Mouse (Mus musculus) kidney, postnatal 25 days (tissue): ENCODE data around the gene Olfm1.

ENCODE experiments used
- DNase-seq, 2 experiments: peaks; one replicate each; pipeline ENCODE4 v3.0.0; 2021; ENCODE audit warnings: mixed read lengths in 2 of 2

Gene Olfm1

DNA sequence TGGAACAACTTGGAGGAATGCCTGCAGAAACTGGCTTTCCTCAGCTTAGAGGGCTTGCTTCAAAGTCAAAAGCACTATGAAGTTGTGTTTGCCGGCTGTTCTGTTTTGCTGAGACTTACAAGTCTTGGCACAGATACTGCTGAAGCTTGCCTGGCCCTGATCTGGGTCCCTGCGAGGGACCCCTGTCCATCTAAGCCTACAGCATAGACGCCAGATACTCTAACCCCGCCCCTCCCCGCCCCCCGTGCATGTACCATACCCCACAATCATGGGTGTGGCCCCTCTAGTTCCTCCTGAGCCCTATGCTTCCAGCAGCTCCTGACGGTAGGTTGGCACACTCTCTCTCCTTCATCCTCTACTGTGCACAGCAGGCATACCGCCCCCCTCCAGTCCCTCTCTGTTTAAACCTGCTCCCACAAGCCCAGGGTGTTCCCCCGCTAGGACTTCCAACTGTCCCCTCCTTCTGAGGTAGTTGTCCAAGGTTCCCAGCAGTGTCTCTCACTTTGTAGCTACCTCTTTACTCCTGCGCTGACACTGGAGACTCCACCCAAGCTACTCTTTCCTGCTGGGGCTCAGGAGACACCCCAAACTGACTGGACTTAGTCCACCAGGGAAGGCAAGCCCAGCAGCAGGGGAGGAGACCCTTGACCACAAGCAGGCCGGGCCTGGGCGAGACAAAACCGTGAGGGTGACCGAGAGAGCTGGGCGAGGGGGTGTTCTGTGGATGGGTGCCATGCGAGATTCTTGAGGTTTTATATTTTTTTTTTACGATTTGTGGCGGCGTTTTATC lies 12.1 kb downstream of the Olfm1 start:
- no peak for DNase-seq

DNA sequence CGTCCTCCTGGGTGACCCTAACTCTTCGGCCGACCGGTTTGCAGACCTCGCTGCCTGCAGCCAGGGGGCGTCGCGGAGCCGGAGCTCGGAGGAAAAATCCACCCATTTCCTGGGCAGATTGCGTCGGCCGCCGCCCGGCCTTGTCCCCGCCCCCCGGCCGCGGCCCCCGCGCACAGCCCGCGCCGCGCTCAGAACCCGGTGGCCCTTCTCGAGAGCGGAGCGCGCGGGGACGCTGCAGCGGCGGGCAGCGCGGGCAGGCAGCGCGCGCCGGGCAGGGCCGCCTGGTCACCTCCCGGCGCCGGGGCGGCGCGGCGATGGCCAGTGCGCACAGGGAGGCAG lies 12.6 kb downstream of the Olfm1 start:
- DNase-seq: peak; percentile 81 to 83

DNA sequence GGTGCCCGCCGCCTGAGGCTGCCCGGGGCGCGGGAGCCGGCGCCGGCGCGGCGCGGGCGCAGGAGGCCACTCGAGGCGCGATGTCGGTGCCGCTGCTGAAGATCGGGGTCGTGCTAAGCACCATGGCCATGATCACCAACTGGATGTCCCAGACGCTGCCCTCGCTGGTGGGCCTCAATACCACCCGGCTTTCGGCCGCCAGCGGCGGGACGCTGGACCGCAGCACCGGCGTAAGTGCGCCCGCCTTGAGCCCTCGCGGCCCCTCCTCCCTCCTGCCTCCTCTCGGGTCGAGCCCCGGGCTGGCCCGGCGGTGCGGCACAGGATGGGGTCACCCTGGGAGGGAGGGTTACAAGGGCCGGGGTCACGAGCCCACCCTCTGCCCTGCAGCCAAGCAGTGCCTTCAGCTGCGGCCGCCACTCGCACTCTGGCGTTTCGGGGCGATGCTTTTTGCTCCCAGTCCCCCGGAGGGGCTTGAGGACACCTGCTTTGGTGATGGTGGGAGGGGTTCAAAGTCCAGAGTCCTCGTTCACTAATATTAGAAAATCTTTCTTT lies 13.2 kb downstream of the Olfm1 start:
- no peak for DNase-seq

DNA sequence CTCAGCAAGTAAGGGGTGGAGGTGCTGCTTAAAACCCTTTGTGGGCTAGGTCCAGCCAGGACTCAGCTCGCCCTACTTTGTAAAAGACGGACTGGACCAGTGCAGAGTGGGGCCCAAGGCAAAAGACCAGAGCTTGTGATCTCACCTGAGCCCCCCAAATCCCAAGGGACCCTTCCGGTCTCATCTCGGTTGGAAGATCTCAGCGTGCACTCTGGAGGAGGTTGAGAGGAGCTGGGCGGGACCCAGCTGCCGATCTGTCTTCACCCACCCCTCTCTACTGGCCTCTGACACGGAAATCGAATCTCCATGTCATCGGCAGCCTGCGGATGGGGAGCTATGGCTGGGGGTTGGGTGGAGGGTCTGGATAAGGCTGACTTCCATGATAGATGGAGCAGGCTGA lies 13.7 kb downstream of the Olfm1 start:
- no peak for DNase-seq

DNA sequence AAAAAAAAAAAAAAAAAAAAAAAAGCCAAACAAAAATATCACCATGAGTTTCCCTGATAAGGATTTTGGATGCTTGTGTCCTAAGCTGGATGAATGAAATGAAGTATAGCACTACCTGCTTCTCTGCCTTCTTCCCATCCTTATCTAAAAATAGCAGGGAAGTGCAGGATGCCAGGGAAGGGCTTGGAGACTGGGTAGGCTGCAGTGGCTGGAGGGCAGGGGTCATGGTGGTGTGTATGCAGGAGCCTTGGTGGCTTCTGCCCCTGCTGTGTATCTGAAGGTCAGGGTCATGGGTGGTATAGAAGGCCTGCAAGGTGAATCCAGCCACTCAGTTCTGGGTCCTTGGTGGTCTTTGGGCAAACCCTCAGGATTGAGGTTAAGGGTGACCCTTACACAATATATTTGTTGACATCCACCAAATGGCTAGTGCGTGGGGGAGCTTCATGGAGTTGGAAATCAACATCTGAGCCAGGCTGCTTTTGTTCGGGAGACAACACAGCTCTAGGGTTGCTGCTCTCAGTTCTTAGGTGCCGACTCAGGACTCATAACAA lies 14.5 kb downstream of the Olfm1 start:
- DNase-seq: no peak

DNA sequence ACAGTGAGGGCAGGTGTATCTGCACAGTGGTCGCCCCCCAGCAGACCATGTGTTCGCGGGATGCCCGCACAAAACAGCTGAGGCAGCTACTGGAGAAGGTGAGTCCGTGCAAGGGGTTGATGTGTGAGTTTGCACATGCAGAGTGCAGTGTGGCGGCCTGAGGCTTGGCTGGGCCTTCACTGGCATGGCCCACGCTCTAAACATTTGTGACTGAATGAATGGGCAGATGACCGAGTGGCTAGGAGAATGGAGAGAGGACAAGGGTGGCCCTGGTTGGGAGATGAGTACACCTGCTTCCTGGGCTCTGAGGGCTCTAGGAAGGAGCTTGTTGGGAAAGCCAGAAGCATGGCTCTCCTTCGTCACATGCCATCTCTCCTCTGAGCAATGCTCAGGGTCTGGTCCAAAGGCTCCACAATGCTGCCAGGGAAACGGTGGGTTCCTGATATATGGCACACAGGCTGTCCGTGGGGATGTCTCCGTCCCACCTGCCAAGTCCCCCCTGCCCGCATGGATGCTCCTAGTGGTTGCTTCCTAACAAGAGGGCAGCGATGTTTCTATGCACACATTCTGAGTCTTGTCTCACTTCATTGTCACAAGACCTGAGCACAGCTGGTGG lies 15.4 kb downstream of the Olfm1 start:
- DNase-seq: no peak

DNA sequence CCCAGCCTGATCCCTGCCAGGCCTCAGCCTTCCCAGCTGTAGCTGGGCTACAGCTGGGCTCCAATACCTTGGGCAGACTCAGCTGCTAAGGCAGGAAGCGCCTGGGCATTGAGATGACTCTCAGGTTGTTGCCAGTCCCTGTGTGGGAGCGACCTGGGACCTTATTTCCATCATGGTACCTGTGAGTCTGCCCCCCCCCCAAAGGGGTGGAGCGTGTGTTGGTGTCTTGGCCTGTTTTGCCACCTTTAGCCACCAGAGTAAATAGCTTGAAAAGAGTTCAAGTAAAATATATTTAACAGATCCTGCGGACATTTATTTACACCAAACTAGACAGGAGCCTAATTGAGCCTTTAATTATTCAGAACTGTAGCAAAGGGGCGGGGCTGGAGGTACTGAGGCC lies 16.4 kb downstream of the Olfm1 start:
- DNase-seq: no peak

DNA sequence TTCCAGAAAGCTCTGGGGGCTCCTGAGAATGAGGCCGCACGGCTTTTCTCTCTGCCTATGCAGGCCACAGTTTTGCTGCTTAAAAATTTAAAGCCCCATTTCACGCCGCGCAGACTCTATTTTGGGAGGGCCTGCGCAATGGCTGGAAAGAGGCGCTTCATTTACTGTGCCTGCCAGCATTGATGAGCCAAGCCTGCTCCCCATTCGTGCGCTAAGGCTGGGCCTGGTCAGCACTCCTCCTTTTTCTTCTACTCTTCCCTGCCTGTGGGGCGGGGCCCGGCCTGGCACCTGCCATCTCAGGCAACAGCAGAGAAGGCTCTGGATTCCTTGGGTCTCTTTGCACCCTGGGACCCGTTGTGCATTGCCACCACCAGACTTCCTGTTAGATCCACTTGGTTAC lies 16.9 kb downstream of the Olfm1 start:
- no peak for DNase-seq

DNA sequence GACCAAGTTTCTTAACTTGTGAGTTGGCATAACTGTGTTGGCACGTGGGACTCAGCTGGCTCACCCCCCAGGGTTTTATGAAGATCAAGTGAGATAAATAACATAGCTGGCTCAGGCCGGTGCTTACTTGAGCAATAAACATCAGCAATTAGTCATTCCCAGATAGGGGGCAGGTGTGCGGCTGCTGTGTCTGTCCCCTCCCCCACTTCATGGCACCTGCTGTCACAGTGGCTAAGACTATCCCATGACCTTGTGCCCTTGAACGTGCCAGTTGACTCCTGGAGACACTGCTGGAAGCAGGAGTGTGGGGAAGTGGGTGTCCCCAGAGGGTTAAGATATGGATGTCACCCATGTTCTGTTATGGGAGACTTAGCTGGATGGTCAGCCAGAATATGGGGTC lies 17.5 kb downstream of the Olfm1 start:
- DNase-seq: no peak

DNA sequence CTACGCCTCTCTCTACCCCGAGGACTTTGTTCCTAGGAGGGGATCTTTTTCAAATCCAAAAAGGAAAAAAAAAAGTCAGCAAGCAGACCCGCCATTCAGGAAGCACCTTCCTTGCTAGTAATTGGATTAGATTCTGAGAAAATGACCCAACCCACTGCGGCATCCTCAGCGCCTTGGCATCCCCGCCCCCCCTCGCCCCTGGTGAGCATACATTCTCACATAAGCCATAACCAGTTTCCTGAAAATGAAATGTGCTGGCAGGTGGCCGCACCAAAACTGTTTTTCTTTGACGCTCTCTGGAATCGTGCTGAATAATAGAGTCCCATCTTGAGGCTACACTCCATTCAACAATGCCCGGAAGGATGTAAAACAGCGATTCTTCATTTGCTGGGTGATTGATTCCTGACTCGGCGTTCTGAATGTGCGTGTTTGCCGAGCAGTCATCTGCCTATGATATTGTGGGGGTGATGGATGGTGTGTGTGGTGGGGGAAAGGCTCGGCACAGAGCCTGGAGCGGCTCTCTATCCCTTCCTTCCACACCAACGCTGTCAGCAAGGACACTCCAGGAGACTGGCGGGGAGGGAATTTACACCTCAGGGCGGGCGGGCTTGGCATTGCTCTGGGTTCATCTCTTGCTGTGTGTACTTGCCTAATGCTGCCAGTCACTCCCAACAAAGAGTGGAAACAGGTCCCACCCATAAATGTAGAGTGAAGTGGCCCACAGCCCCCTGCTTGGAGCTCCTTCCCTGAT lies 18.9 kb downstream of the Olfm1 start:
- DNase-seq: peak in 1 of 2 experiments; percentile 45

DNA sequence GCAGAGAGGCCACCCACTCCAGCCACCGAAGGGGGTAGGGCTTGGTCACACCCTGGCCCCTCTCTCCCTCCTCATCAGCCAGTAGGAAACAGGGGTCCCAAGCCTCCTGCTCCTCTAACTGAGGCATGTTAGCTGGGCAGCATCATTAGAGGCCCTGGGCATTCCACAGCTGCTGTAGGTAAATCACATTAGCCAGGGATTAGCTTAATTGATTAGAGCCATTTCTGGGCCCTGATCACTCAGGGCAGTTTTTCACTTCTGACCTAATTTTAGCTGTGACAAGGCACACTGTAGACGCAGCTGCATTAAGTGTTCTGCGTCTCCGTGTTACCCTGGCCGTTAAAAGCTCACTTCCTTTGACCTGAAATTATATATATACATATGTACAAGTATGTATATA lies 20.1 kb downstream of the Olfm1 start:
- DNase-seq: no peak

DNA sequence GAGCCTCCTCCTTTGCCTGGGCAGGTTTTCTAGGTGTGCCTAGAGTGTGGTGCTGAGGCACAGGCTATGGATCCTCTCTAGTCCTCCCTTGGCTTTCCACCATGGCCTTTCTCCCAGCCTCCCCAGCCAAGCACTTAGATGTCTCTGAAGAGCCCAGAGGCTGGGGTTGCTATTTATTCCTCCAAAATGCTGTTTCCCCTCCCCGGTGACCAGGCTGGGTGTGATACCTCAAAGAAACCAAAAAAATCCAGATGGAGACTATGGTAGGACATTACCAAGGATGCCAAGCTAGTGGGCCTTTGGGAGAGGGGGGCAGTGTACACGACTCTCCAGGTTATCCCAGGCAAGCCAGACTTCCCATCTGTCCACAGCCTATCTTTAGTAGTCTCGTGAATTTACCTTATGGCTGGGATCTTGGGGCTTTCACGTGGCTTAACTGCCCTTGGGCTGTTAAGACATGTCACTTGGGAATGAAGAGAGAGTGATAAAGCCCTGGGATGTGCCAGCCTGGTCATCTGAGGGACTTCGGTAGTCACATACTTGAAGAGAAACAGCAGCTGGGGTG lies 23.5 kb downstream of the Olfm1 start:
- no peak for DNase-seq

DNA sequence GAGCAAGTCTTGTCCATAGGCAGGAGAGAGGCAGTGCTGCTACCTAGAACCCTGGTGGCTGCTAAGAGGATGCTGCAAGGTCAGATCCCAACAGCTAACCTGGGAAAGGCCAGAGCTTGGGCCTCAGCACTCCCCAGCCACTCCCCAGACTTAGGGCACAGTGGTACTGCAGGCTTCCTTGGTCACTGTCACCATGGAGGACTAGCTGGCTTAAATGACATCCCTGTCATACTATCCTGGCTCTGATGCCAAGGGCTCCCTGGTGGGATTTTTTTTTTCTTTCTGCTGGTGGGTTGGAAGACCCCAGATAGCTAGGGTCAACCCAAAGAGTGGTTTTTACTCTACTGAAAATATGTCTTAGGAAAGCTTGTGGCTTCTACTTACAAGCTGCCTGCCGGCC lies 25.0 kb downstream of the Olfm1 start:
- no peak for DNase-seq

DNA sequence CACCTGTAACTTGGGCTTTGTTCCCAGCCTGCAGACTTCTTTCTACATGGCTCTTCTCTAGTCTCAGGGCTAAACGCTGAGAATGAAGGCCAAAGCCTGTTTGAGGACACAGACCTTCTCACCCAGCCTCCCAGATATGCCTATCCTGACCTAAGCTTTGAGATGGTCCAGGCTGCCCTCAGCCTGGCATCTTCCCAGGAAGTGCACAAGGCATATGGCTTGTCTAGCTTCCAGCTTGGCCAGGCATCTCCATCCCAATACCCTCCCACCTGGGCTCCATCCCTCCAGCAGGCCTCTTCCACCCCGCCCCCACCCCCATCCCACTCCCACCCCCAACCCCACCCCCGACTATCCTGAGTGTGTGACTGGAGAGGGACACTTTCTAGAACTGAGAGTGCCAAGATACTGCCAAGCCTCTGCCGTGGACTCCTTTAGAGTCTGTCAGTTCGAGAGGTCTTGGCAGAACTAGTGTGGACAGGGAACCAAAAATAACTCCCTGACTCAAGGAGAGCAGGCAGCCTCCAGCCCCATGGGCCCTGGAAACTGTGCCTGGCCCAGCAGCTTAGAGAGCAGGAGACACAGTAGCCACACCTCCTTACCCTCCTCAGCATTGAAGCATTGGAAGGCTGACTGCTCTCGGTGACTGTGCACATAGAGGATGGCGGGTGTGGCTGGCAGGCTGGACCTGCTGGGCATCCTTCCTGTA lies 26.0 kb downstream of the Olfm1 start:
- DNase-seq: no peak

DNA sequence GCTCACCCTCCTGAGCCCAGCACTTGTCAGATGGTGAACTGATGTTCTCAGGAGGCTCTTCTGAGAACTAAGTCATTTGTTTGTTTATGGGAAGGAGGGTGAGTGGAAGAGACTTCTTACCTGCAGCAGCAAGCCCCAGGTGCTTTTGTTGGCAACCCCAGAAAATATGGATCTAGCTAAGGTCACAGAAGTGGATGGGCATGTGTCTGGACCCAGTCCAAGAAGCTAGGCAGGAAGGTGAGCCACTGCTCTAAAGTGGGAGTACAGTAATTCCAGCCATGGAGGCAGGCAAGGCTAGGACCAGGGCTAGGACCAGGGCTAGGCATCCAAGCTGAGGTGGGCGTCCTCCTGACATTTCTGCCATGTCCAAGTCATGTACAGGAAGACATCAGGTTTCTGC lies 26.8 kb downstream of the Olfm1 start:
- no peak for DNase-seq

DNA sequence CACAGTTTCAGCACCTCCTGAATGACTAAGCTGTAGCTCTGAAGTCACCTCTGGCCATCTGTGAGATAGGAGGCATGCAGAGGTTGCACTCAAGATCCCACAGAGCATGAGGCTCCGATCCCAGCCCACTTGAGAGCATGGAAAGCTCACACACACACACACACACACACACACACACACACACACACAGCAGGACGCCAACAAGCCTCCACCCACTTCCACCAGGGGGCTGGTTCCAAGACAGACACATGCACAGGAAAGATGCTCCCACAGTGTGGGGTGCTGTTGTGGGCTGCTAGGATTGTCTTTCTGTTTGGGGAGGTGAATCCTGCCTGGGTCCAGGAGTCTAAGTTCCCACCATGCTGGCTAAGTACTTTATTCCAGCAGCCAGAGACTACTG lies 29.0 kb downstream of the Olfm1 start:
- DNase-seq: no peak

DNA sequence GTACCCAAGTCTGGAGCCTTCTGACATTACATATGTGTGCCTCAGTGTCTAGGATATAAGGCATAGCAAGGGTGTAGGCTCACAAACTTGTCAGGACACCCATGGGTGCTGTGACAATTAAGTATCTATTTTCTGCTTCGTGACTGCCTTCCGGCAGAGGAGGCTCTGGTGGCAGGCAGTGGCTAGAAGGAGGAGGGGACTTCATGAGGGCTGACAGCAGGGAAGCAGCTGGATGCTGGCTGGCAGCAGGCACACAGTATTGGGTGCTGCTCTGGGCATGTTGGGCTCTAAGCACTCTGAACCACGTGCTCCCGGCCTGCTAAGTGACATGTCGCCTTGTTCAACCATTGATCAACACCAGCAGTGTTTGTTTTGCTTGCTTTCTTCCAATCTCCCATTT lies 32.0 kb downstream of the Olfm1 start:
- DNase-seq: no peak

DNA sequence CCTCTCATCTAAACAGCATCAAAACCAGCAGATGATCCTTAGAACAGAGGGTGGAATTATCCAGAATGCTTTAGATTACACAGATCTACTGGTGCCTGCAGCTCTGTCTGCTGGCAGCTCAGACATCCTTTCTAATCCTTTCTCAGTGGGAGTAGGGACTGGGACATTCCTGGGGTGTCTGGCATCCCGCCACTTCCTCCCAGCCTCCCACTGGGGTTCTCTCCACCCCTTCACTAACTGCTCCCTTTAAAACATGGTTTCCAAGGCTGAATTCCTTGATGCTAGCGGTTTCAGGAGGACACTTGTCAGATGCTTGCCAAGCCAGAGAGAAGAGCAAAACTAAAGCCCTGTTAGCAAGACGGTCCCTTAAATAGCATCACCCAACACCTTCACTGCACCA lies 33.1 kb downstream of the Olfm1 start:
- peak in 1 of 2 experiments; percentile 27 for DNase-seq

DNA sequence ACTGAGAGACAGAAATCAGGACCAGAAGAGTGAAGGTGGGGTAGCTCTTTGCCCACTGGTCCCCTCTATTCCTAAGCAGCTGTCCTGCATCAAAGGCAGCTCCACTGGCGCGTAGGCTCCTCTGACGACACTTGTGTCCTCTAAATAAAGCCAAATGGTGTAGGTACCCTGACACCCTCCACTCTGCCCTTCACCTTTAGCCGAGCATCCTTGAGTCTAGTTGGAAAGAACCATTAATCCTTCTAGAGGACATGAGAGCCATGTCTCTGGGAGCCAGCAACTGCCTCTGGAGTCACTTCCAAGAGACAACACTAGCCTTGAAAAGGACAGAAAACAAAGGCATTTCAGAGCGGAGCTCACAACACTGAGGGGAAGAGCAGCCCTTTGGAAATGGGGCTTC lies 34.2 kb downstream of the Olfm1 start:
- DNase-seq: no peak

DNA sequence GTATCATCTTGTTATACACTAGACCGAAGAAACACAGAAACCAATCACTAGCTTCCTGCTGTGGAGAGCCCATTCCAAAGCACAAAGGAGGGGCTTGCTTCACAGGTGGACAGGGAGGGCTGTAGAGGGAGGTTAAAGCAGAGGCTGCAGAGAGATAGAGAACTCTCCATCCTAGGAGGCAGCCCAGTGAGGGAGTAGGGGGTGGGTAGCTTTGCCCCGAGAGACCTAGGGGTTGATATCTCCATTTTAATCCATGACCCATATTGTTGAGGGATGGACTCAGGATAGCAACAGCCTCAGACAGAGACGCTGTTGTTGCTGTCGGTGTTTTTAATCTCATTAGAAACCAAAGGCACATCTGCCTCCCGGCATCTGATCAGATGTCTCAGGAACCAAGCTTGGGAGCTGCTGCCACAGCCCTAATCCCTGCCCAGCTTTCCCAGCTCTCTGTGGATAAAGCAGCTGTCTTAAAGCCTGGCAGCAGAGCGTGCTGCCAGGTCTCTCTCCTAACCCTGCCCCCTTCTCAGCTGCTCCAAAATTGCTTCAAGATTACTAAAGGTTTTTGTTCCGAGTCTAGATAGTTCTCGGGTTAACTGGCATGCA lies 34.9 kb downstream of the Olfm1 start:
- no peak for DNase-seq

DNA sequence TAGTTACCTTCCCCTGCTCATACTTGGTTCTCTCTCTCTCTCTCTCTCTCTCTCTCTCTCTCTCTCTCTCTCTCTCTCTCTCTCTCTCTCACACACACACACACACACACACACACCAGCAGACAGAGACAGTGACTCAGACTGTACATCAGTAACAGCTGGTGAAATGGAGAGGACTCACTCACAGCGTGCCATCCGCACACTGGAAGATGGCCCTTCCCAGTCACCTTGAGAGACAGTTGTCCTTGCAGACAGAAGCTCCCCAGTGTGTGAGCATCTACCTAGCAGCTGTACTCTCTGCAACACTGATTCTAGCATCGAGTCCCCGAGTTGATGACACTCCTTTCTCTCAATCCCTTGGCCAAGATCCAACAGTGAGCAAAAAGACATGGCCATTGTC lies 35.6 kb downstream of the Olfm1 start:
- no peak for DNase-seq

DNA sequence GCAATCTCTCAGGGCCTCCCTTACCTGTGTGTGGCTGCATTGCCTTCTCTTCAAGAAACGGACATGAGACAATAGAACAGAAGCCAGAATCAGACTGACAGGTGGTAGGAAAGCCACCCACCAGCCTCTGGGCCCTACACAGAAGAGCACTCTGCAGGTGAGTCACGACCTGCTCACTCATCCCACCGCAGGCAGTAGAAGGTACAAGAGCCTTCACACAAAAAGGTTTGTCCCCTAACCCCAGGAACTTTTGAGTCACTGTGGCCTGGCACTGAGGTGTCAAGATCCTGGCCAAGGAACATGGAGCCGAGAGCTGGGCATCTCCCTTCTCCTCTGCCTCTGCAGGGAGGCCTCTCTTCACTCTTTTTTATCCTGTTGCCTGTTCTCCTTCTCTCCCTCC lies 42.3 kb downstream of the Olfm1 start:
- no peak for DNase-seq
